Mouse (Mus musculus): ENCODE measurements at regions not wholly inside any gene's neighbourhood (a gene's known extent, or its start where the extent isn't known, plus 50 kb on each side); places are given as distances from the start of the nearest gene placed in this dataset.

GRCm38 (mm10) chr13:90679162-90680010 is 225.8 kb downstream of the Atp6ap1l start:
- Histone ChIP-seq H3K4me2 (ENCODE audit: low read depth, low read length) (no peak overlapping the region), H3K27me3 (ENCODE audit: control insufficient read depth, insufficient read depth, low read length) (no peaks in the 10 kb centered on the region), H3K4me1 (ENCODE audit: control insufficient read depth, insufficient read depth, low read length) (no peaks in the 10 kb centered on the region), H3K4me3 (ENCODE audit: low read depth, low read length) (no peak overlapping the region), H3K27ac (replicated peaks; ENCODE audit: low read depth, low read length) (no peak overlapping the region), H3K9me3 (replicated peaks; ENCODE audit: control insufficient read depth, low read length) (no peaks in the 10 kb centered on the region), H3K9ac (replicated peaks; ENCODE audit: low read length) (no peak overlapping the region), H3K36me3 (replicated peaks; ENCODE audit: control insufficient read depth, insufficient read depth, low read depth, low read length) (no peaks in the 10 kb centered on the region)
- 70% methylated on average over 8 of the region's 8 CpGs for WGBS
- DNase-seq (ENCODE audit: low spot score) (no peak), ATAC-seq (replicated peaks; ENCODE audit: insufficient number of reproducible peaks, low FRiP score, low TSS enrichment, low read depth) (no peak)

- WGBS = 87% methylated on average over 3 of the region's 3 CpGs
- no peak overlapping the region for H3K4me3 ChIP-seq (ENCODE audit: low read depth, low read length)
- no peaks in the 10 kb centered on the region for H3K27me3 ChIP-seq (ENCODE audit: control insufficient read depth, insufficient read depth, low read length)
- no peaks in the 10 kb centered on the region for H3K9me3 ChIP-seq (replicated peaks; ENCODE audit: control insufficient read depth, low read length)
- DNase-seq (ENCODE audit: low spot score) (no peak), ATAC-seq (replicated peaks; ENCODE audit: insufficient number of reproducible peaks, low FRiP score, low TSS enrichment, low read depth) (no peak)
- no peak overlapping the region for H3K9ac ChIP-seq (replicated peaks; ENCODE audit: low read length)
- H3K4me1 ChIP-seq (ENCODE audit: control insufficient read depth, insufficient read depth, low read length) = no peaks in the 10 kb centered on the region
- no peak overlapping the region for H3K4me2 ChIP-seq (ENCODE audit: low read depth, low read length)
- H3K27ac ChIP-seq (replicated peaks; ENCODE audit: low read depth, low read length) = no peak overlapping the region
- H3K36me3 ChIP-seq (replicated peaks; ENCODE audit: control insufficient read depth, insufficient read depth, low read depth, low read length) = no peaks in the 10 kb centered on the region
These were observed 231.3 kb downstream of the Atp6ap1l start for GRCm38 (mm10) chr13:90673823-90674222.

DNA sequence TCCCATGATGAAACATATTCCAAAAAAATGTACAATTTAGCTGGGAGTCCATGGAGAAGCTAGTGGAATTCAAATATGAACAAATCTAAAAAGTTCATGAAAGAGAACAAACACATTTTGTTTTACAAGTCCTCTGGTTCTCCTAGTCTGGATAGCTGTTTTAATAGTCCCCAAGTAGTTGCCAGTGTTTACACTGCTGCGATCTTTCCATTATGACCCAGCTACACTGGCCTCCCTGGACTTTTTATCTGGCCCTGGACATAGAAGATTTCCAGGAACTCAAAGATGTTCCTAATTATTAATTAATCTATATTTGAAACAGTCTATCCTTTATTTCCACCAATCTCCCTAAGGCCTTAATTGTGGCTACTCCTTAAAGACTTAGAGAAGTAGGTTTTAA is 232.1 kb downstream of the Atp6ap1l start:
- Histone ChIP-seq H3K36me3 (replicated peaks; ENCODE audit: control insufficient read depth, insufficient read depth, low read depth, low read length) (no peaks in the 10 kb centered on the region), H3K4me3 (ENCODE audit: low read depth, low read length) (no peak overlapping the region), H3K4me1 (ENCODE audit: control insufficient read depth, insufficient read depth, low read length) (no peaks in the 10 kb centered on the region), H3K9me3 (replicated peaks; ENCODE audit: control insufficient read depth, low read length) (no peaks in the 10 kb centered on the region), H3K27me3 (ENCODE audit: control insufficient read depth, insufficient read depth, low read length) (no peaks in the 10 kb centered on the region), H3K9ac (replicated peaks; ENCODE audit: low read length) (no peak overlapping the region), H3K4me2 (ENCODE audit: low read depth, low read length) (no peak overlapping the region), H3K27ac (replicated peaks; ENCODE audit: low read depth, low read length) (no peak overlapping the region)
- DNase-seq (ENCODE audit: low spot score) (no peak), ATAC-seq (replicated peaks; ENCODE audit: insufficient number of reproducible peaks, low FRiP score, low TSS enrichment, low read depth) (no peak)
- WGBS = 82% methylated on average over 1 of the region's 1 CpGs

GRCm38 (mm10) chr13:90661567-90662141 is 243.5 kb downstream of the Atp6ap1l start:
- 68% methylated on average over 3 of the region's 3 CpGs for WGBS
- Histone ChIP-seq H3K27me3 (ENCODE audit: control insufficient read depth, insufficient read depth, low read length) (no peaks in the 10 kb centered on the region), H3K4me1 (ENCODE audit: control insufficient read depth, insufficient read depth, low read length) (no peaks in the 10 kb centered on the region), H3K9ac (replicated peaks; ENCODE audit: low read length) (no peak overlapping the region), H3K9me3 (replicated peaks; ENCODE audit: control insufficient read depth, low read length) (no peaks in the 10 kb centered on the region; the same call in 1 of the 2 replicates), H3K27ac (replicated peaks; ENCODE audit: low read depth, low read length) (no peak overlapping the region), H3K36me3 (replicated peaks; ENCODE audit: control insufficient read depth, insufficient read depth, low read depth, low read length) (no peaks in the 10 kb centered on the region), H3K4me2 (ENCODE audit: low read depth, low read length) (no peak overlapping the region), H3K4me3 (ENCODE audit: low read depth, low read length) (no peak overlapping the region)
- ATAC-seq (replicated peaks; ENCODE audit: insufficient number of reproducible peaks, low FRiP score, low TSS enrichment, low read depth) (peak; percentile 48; the same call in 1 of the 2 replicates), DNase-seq (ENCODE audit: low spot score) (no peak)

- H3K9ac ChIP-seq (replicated peaks; ENCODE audit: low read length) = no peak overlapping the region
- H3K27ac ChIP-seq (replicated peaks; ENCODE audit: low read depth, low read length) = no peak overlapping the region
- H3K27me3 ChIP-seq (ENCODE audit: control insufficient read depth, insufficient read depth, low read length) = no peaks in the 10 kb centered on the region
- no peaks in the 10 kb centered on the region for H3K4me1 ChIP-seq (ENCODE audit: control insufficient read depth, insufficient read depth, low read length)
- H3K9me3 ChIP-seq (replicated peaks; ENCODE audit: control insufficient read depth, low read length) = no peaks in the 10 kb centered on the region; the same call in 1 of the 2 replicates
- 4% methylated on average over 3 of the region's 3 CpGs for WGBS
- 0 out of 2 replicates have a peak, but pooled peaks have one; percentile 62 for ATAC-seq (replicated peaks; ENCODE audit: insufficient number of reproducible peaks, low FRiP score, low TSS enrichment, low read depth)
- no peak overlapping the region for H3K4me2 ChIP-seq (ENCODE audit: low read depth, low read length)
- H3K36me3 ChIP-seq (replicated peaks; ENCODE audit: control insufficient read depth, insufficient read depth, low read depth, low read length) = no peaks in the 10 kb centered on the region
- peak; percentile 27 for DNase-seq (ENCODE audit: low spot score)
- no peak overlapping the region for H3K4me3 ChIP-seq (ENCODE audit: low read depth, low read length)
These were observed 244.2 kb downstream of the Atp6ap1l start for GRCm38 (mm10) chr13:90660950-90661349.

GRCm38 (mm10) chr13:90659087-90659486 is 246.1 kb downstream of the Atp6ap1l start:
- Histone ChIP-seq H3K9ac (replicated peaks; ENCODE audit: low read length) (no peak overlapping the region), H3K27ac (replicated peaks; ENCODE audit: low read depth, low read length) (no peak overlapping the region), H3K4me3 (ENCODE audit: low read depth, low read length) (no peak overlapping the region), H3K27me3 (ENCODE audit: control insufficient read depth, insufficient read depth, low read length) (no peaks in the 10 kb centered on the region), H3K9me3 (replicated peaks; ENCODE audit: control insufficient read depth, low read length) (no peaks in the 10 kb centered on the region; the same call in 1 of the 2 replicates), H3K4me1 (ENCODE audit: control insufficient read depth, insufficient read depth, low read length) (no peaks in the 10 kb centered on the region), H3K4me2 (ENCODE audit: low read depth, low read length) (no peak overlapping the region), H3K36me3 (replicated peaks; ENCODE audit: control insufficient read depth, insufficient read depth, low read depth, low read length) (no peaks in the 10 kb centered on the region)
- 87% methylated on average over 5 of the region's 5 CpGs for WGBS
- DNase-seq (ENCODE audit: low spot score) (no peak), ATAC-seq (replicated peaks; ENCODE audit: insufficient number of reproducible peaks, low FRiP score, low TSS enrichment, low read depth) (no peak)

GRCm38 (mm10) chr13:90646356-90646755 is 258.8 kb downstream of the Atp6ap1l start:
- no peaks in the 10 kb centered on the region for H3K4me1 ChIP-seq (ENCODE audit: control insufficient read depth, insufficient read depth, low read length)
- ATAC-seq (replicated peaks; ENCODE audit: insufficient number of reproducible peaks, low FRiP score, low TSS enrichment, low read depth) = no peak
- H3K36me3 ChIP-seq (replicated peaks; ENCODE audit: control insufficient read depth, insufficient read depth, low read depth, low read length) = no peaks in the 10 kb centered on the region
- H3K4me3 ChIP-seq (ENCODE audit: low read depth, low read length) = no peak overlapping the region
- H3K27me3 ChIP-seq (ENCODE audit: control insufficient read depth, insufficient read depth, low read length) = no peaks in the 10 kb centered on the region
- H3K9ac ChIP-seq (replicated peaks; ENCODE audit: low read length) = no peak overlapping the region
- no peak overlapping the region for H3K4me2 ChIP-seq (ENCODE audit: low read depth, low read length)
- 65% methylated on average over 4 of the region's 4 CpGs for WGBS
- no peak overlapping the region for H3K27ac ChIP-seq (replicated peaks; ENCODE audit: low read depth, low read length)
- H3K9me3 ChIP-seq (replicated peaks; ENCODE audit: control insufficient read depth, low read length) = no peaks in the 10 kb centered on the region
- no peak for DNase-seq (ENCODE audit: low spot score)

GRCm38 (mm10) chr13:90644216-90644615 is 260.9 kb downstream of the Atp6ap1l start:
- ATAC-seq (replicated peaks; ENCODE audit: insufficient number of reproducible peaks, low FRiP score, low TSS enrichment, low read depth) (no peak), DNase-seq (ENCODE audit: low spot score) (no peak)
- Histone ChIP-seq H3K27me3 (ENCODE audit: control insufficient read depth, insufficient read depth, low read length) (no peaks in the 10 kb centered on the region), H3K4me3 (ENCODE audit: low read depth, low read length) (no peak overlapping the region), H3K4me2 (ENCODE audit: low read depth, low read length) (no peak overlapping the region), H3K36me3 (replicated peaks; ENCODE audit: control insufficient read depth, insufficient read depth, low read depth, low read length) (no peaks in the 10 kb centered on the region), H3K27ac (replicated peaks; ENCODE audit: low read depth, low read length) (no peak overlapping the region), H3K9ac (replicated peaks; ENCODE audit: low read length) (no peak overlapping the region), H3K4me1 (ENCODE audit: control insufficient read depth, insufficient read depth, low read length) (no peaks in the 10 kb centered on the region), H3K9me3 (replicated peaks; ENCODE audit: control insufficient read depth, low read length) (no peaks in the 10 kb centered on the region)

Data from embryonic facial prominence, embryonic 11.5 days (tissue).